Mouse (Mus musculus): ENCODE results near the gene Hunk. TPM values are rescaled to one million over a fixed set of nuclear protein-coding genes. Genes with fewer than 3 reads are reported as not detected.

Hunk gene
- polyA plus RNA-seq, 1 experiment from 2014 or later = 5.6 TPM

DNA sequence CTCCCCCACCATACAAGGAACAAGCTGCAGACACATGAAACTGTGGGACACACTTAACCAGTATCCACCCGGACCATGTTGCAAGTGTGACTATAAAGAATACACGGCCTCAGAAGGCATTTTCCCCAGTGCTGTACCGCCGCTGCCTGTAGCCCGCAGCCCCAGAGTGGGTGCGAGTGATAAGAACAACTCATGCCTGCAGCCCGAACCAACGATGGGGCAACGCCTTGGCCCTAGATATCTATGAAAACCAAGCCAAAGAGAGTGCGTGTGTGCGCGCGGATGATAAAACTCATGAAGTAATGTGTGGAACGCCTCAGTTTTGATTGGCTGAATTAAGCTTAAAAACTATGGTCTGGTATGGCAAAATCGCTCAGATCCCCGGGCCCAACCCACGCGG lies 138.1 kb downstream of the Hunk start:
- Histone ChIP-seq H3K9ac (ENCODE audit: low read depth, low read length) (no peak overlapping the region), H3K27me3 (replicated peaks; ENCODE audit: control insufficient read depth, insufficient read depth, low read length) (no peaks in the 10 kb centered on the region), H3K27ac (ENCODE audit: low read depth, low read length) (peak overlapping the region; percentile 49), H3K4me3 (ENCODE audit: low read depth, low read length) (no peak overlapping the region), H3K9me3 (ENCODE audit: control insufficient read depth, low read length) (no peaks in the 10 kb centered on the region; the same call in 1 of the 2 replicates), H3K36me3 (ENCODE audit: control insufficient read depth, insufficient read depth, low read length) (no peaks in the 10 kb centered on the region), H3K4me2 (no peak overlapping the region), H3K4me1 (replicated peaks; ENCODE audit: control insufficient read depth, insufficient read depth, low read length) (peaks cover 5% of the 10 kb centered on the region; the same call in 1 of the 2 replicates)
- ATAC-seq (replicated peaks; ENCODE audit: low FRiP score) = peak; percentile 80
- 62% methylated on average over 18 of the region's 18 CpGs for WGBS
- no peak for DNase-seq (ENCODE audit: low spot score)

DNA sequence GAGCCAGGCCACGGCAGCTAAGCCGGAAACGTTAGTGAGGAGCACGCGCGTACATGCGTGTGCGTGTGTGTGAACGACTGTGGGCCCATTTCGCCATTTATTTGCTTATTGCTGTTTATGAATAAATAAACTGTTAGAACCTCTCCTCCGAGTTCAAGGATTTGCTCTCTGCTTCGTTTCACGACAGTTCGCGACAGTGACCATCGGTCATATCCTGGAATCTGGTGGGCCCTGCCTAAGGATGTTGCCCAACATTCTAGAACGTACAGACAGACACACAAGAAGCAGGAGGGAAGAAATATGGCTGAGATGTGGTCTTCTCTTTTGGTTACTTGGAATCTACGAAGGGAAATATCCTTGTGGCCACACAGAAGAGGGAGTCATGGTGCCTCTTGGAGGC lies 138.6 kb downstream of the Hunk start:
- Histone ChIP-seq H3K36me3 (ENCODE audit: control insufficient read depth, insufficient read depth, low read length) (no peaks in the 10 kb centered on the region), H3K9ac (ENCODE audit: low read depth, low read length) (no peak overlapping the region), H3K4me2 (no peak overlapping the region), H3K4me1 (replicated peaks; ENCODE audit: control insufficient read depth, insufficient read depth, low read length) (peaks cover 5% of the 10 kb centered on the region; the same call in 1 of the 2 replicates), H3K4me3 (ENCODE audit: low read depth, low read length) (no peak overlapping the region), H3K9me3 (ENCODE audit: control insufficient read depth, low read length) (no peaks in the 10 kb centered on the region; the same call in 1 of the 2 replicates), H3K27me3 (replicated peaks; ENCODE audit: control insufficient read depth, insufficient read depth, low read length) (no peaks in the 10 kb centered on the region), H3K27ac (ENCODE audit: low read depth, low read length) (no peak overlapping the region)
- ATAC-seq (replicated peaks; ENCODE audit: low FRiP score) (no peak), DNase-seq (ENCODE audit: low spot score) (no peak)
- 91% methylated on average over 18 of the region's 18 CpGs for WGBS

DNA sequence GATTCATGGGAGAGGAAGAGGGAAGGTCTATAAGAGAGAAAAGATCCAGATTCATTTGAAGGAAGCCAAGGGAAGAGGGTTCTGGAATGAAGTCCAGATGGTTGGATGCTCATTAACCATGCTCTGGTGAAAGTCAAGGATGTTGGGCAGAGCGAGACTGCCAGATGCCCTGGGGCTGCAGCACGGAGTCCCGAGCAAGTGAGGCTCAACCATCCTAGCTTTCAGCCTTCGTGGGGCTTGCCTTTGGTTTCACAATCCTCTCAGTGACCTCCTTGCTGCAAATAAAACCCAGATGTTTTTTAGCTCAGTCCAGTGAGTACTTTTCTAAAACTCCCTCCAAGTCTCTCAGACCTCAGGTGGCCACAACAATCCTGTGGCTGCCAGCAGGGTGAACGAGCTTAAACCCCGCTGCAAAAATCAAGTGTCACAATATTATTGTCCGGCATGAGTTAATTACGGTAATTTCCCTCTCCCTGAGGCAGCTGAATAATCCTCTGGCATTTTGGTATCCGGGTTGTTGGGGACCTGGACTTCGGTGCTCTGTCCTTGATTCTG lies 147.4 kb downstream of the Hunk start:
- no peak overlapping the region for H3K4me2 ChIP-seq
- H3K27me3 ChIP-seq (replicated peaks; ENCODE audit: control insufficient read depth, insufficient read depth, low read length) = no peaks in the 10 kb centered on the region; the same call in 1 of the 2 replicates
- no peak overlapping the region for H3K27ac ChIP-seq (ENCODE audit: low read depth, low read length)
- ATAC-seq (replicated peaks; ENCODE audit: low FRiP score) = no peak
- no peak for DNase-seq (ENCODE audit: low spot score)
- no peaks in the 10 kb centered on the region for H3K9me3 ChIP-seq (ENCODE audit: control insufficient read depth, low read length)
- H3K9ac ChIP-seq (ENCODE audit: low read depth, low read length) = no peak overlapping the region
- H3K36me3 ChIP-seq (ENCODE audit: control insufficient read depth, insufficient read depth, low read length) = no peaks in the 10 kb centered on the region
- no peaks in the 10 kb centered on the region for H3K4me1 ChIP-seq (replicated peaks; ENCODE audit: control insufficient read depth, insufficient read depth, low read length)
- no peak overlapping the region for H3K4me3 ChIP-seq (ENCODE audit: low read depth, low read length)
- 72% methylated on average over 10 of the region's 10 CpGs for WGBS

DNA sequence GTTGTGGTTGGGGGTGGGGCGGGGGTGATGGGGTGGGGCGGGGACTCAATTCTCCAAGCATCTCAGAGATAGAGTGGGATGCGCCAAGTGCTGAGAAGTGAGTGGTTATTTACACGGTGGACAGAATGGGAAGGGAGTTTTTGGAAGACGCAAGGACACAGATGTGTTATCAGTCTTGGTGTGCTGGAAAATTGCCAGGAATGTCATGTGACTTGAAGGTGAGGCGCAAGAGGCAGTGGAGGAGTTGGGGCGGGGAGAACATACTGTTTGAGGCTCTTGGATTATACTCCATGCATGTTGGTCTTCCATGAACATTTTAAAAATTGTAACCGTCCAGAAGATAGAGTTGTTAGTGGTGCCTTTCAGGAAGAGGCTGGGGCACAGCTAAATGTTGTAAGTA lies 148.8 kb downstream of the Hunk start:
- no peak overlapping the region for H3K9ac ChIP-seq (ENCODE audit: low read depth, low read length)
- no peak overlapping the region for H3K4me3 ChIP-seq (ENCODE audit: low read depth, low read length)
- H3K27ac ChIP-seq (ENCODE audit: low read depth, low read length) = no peak overlapping the region
- H3K27me3 ChIP-seq (replicated peaks; ENCODE audit: control insufficient read depth, insufficient read depth, low read length) = no peaks in the 10 kb centered on the region; the same call in 1 of the 2 replicates
- H3K36me3 ChIP-seq (ENCODE audit: control insufficient read depth, insufficient read depth, low read length) = no peaks in the 10 kb centered on the region
- DNase-seq (ENCODE audit: low spot score) (no peak), ATAC-seq (replicated peaks; ENCODE audit: low FRiP score) (no peak)
- H3K9me3 ChIP-seq (ENCODE audit: control insufficient read depth, low read length) = no peaks in the 10 kb centered on the region
- H3K4me2 ChIP-seq = no peak overlapping the region
- H3K4me1 ChIP-seq (replicated peaks; ENCODE audit: control insufficient read depth, insufficient read depth, low read length) = no peaks in the 10 kb centered on the region
- WGBS = 81% methylated on average over 8 of the region's 8 CpGs

DNA sequence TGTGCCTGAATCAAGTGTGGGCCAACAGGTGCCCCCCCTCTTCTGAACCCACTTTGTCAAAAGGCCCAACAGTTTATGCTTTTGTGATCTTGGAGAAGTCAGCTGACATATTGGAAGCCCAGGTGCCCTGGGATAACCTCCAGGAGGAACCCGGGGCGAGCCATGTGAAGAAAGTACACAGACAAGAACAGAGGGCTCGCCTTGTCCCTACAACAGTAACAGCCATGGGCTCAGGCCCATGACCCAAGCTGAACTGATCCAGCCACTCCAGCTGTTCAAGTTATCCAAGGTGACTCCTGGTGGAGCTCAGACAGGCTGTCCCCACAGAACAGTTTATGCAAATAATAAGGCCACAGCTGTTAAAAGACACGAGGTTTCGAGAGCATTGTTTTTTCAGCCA lies 153.1 kb downstream of the Hunk start:
- no peaks in the 10 kb centered on the region for H3K27me3 ChIP-seq (replicated peaks; ENCODE audit: control insufficient read depth, insufficient read depth, low read length)
- no peak overlapping the region for H3K4me2 ChIP-seq
- no peak overlapping the region for H3K9ac ChIP-seq (ENCODE audit: low read depth, low read length)
- no peaks in the 10 kb centered on the region for H3K9me3 ChIP-seq (ENCODE audit: control insufficient read depth, low read length)
- ATAC-seq (replicated peaks; ENCODE audit: low FRiP score) (no peak), DNase-seq (ENCODE audit: low spot score) (no peak)
- no peaks in the 10 kb centered on the region for H3K36me3 ChIP-seq (ENCODE audit: control insufficient read depth, insufficient read depth, low read length)
- H3K4me1 ChIP-seq (replicated peaks; ENCODE audit: control insufficient read depth, insufficient read depth, low read length) = no peaks in the 10 kb centered on the region
- H3K4me3 ChIP-seq (ENCODE audit: low read depth, low read length) = no peak overlapping the region
- 82% methylated on average over 5 of the region's 5 CpGs for WGBS
- no peak overlapping the region for H3K27ac ChIP-seq (ENCODE audit: low read depth, low read length)

DNA sequence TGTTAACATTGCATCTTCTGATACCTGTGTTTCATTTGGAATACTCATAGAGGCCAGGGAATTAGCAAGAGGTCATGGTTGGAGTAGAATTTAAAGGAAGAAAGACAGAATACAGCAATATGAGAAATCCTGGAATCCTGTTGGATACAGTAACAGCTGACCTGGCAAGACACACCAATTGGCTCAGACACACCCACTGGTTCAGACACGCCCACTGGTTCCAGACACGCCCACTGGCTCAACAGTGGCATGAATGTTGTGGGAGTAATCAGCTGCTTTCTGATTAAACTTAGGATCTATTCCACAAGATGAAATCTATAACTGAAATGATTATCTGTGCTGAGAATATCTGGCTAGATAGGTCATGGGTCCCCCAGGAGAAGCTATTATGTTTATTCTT lies 155.4 kb downstream of the Hunk start:
- Histone ChIP-seq H3K27ac (ENCODE audit: low read depth, low read length) (no peak overlapping the region), H3K4me1 (replicated peaks; ENCODE audit: control insufficient read depth, insufficient read depth, low read length) (no peaks in the 10 kb centered on the region; the same call in 1 of the 2 replicates), H3K4me3 (ENCODE audit: low read depth, low read length) (no peak overlapping the region), H3K9me3 (ENCODE audit: control insufficient read depth, low read length) (no peaks in the 10 kb centered on the region), H3K9ac (ENCODE audit: low read depth, low read length) (no peak overlapping the region), H3K36me3 (ENCODE audit: control insufficient read depth, insufficient read depth, low read length) (no peaks in the 10 kb centered on the region), H3K4me2 (no peak overlapping the region), H3K27me3 (replicated peaks; ENCODE audit: control insufficient read depth, insufficient read depth, low read length) (no peaks in the 10 kb centered on the region)
- ATAC-seq (replicated peaks; ENCODE audit: low FRiP score) = no peak
- WGBS = 64% methylated on average over 2 of the region's 2 CpGs
- no peak for DNase-seq (ENCODE audit: low spot score)

DNA sequence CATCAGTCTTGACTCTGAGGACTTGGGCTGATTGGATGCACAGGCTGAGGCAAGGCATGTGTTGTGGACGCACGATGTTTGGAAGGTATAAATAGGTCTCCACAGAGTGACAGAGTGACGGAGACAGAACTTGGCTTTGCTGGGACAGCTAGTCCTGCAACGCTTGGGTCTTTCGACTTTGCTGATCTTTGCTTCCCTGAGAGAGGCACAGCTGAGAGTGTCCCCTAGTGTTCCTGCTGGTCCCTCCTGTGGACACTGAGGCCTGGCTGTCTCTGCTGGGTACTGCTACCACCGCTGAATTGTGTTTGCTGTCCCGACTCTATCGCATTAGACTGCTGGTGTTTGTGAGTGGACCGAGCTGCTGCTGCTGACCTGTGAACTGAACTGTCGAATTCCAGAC lies 156.6 kb downstream of the Hunk start:
- 64% methylated on average over 10 of the region's 10 CpGs for WGBS

DNA sequence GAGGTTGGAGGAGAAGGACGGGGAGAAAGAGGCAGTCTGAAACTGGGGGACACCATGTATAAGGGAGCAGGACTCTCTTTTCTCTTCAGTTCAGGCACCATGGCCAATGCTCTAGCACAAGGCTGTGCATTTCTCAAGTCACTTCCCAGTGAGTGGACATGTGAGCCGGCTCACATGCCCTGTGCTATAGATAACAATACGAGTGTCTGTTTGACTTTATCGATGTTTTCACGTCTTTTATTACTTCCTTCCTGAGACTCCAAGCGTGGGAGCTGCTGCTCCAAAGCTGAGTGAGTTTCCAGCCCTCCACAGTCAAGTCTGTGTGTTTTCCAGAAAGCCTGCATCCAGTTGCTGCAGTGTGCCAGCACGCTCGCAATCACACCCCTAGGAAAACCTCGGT lies 158.4 kb downstream of the Hunk start:
- Histone ChIP-seq H3K36me3 (ENCODE audit: control insufficient read depth, insufficient read depth, low read length) (no peaks in the 10 kb centered on the region), H3K4me2 (no peak overlapping the region), H3K27me3 (replicated peaks; ENCODE audit: control insufficient read depth, insufficient read depth, low read length) (no peaks in the 10 kb centered on the region), H3K27ac (ENCODE audit: low read depth, low read length) (no peak overlapping the region), H3K9ac (ENCODE audit: low read depth, low read length) (no peak overlapping the region), H3K4me3 (ENCODE audit: low read depth, low read length) (no peak overlapping the region), H3K4me1 (replicated peaks; ENCODE audit: control insufficient read depth, insufficient read depth, low read length) (no peaks in the 10 kb centered on the region; the same call in 1 of the 2 replicates), H3K9me3 (ENCODE audit: control insufficient read depth, low read length) (no peaks in the 10 kb centered on the region)
- 47% methylated on average over 9 of the region's 9 CpGs for WGBS
- ATAC-seq (replicated peaks; ENCODE audit: low FRiP score) (no peak), DNase-seq (ENCODE audit: low spot score) (no peak)

More for the DNA sequence above, 156.6 kb downstream of the Hunk start:
- no peaks in the 10 kb centered on the region; the same call in 1 of the 2 replicates for H3K4me1 ChIP-seq (replicated peaks; ENCODE audit: control insufficient read depth, insufficient read depth, low read length)
- no peak overlapping the region for H3K4me3 ChIP-seq (ENCODE audit: low read depth, low read length)
- H3K9me3 ChIP-seq (ENCODE audit: control insufficient read depth, low read length) = no peaks in the 10 kb centered on the region
- H3K36me3 ChIP-seq (ENCODE audit: control insufficient read depth, insufficient read depth, low read length) = no peaks in the 10 kb centered on the region
- no peak for DNase-seq (ENCODE audit: low spot score)
- no peak overlapping the region for H3K27ac ChIP-seq (ENCODE audit: low read depth, low read length)
- ATAC-seq (replicated peaks; ENCODE audit: low FRiP score) = no peak; the same call in 1 of the 2 replicates
- H3K4me2 ChIP-seq = no peak overlapping the region
- no peak overlapping the region for H3K9ac ChIP-seq (ENCODE audit: low read depth, low read length)
- H3K27me3 ChIP-seq (replicated peaks; ENCODE audit: control insufficient read depth, insufficient read depth, low read length) = no peaks in the 10 kb centered on the region

DNA sequence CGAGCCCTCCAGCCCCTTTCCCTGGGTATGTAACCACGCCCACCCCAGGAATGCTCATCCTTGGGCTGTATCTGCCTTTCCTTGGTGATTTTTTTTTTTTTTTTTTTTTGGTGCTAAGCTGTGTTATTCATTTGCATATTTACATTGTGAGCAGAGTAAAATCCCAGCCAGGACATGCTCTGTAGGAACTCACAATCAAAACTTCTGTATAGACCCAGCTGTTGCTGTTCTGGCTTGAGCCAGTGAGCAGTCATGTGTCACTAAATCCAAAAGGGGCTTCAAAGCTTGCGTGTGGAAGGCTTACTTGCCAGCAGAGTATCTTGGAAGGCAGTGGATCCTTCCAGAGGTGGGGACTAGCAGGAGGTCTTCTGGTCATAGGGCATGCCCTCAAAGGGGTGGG lies 159.7 kb downstream of the Hunk start:
- H3K9ac ChIP-seq (ENCODE audit: low read depth, low read length) = no peak overlapping the region
- H3K27me3 ChIP-seq (replicated peaks; ENCODE audit: control insufficient read depth, insufficient read depth, low read length) = no peaks in the 10 kb centered on the region
- ATAC-seq (replicated peaks; ENCODE audit: low FRiP score) (no peak), DNase-seq (ENCODE audit: low spot score) (no peak)
- H3K4me1 ChIP-seq (replicated peaks; ENCODE audit: control insufficient read depth, insufficient read depth, low read length) = no peaks in the 10 kb centered on the region; the same call in 1 of the 2 replicates
- WGBS = 54% methylated on average over 3 of the region's 3 CpGs
- no peak overlapping the region for H3K27ac ChIP-seq (ENCODE audit: low read depth, low read length)
- no peak overlapping the region for H3K4me2 ChIP-seq
- H3K4me3 ChIP-seq (ENCODE audit: low read depth, low read length) = no peak overlapping the region
- H3K9me3 ChIP-seq (ENCODE audit: control insufficient read depth, low read length) = no peaks in the 10 kb centered on the region
- H3K36me3 ChIP-seq (ENCODE audit: control insufficient read depth, insufficient read depth, low read length) = no peaks in the 10 kb centered on the region
